Mouse (Mus musculus): ENCODE data around the gene Gm21958.

Gm21958 gene

DNA sequence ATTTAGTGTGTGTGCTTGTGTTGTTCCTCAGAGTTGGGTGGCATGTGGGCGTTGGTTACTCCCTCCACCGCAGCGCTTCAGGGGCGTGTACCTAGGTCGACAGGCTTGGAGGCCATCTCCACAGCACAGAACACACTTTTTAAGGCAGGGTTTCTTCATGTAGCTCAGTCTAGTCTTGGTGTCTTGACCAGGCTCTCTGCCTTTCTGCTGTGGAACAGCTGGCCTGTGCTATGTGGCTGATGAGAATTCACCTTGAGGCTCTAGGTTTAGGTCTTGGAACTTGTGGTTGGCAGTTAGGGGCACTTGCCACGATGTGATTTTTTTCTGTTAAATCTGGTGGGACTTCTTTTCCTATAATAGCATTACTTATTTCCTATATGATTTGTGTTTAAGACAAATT lies at the start of gene Gm21958:
Gene Gm21958, minus strand, starts transcription at position 101 of the 400 bp plus-strand sequence.
- no peak for DNase-seq (ENCODE audit: extremely low spot score)

DNA sequence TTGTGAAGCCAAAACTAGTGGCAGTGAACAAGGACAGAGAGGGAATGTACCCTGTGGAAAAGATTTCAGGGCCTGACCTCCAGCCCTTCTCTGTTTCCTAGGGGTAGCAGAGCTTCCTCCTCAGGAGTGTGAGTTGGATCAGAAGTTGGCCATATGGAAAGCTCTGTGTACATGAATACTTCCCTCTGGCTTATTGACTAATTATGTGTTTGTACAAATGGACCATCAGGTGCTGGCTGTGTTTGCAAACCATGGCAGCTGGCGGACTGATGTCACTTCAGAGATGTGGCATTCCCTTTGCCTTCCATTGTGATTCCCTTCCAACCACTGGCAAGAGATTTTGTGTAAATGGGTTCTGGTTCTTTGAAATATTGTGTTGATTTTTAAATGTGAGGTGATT lies 47.1 kb upstream of the Gm21958 start:
- DNase-seq (ENCODE audit: extremely low spot score), result no peak

DNA sequence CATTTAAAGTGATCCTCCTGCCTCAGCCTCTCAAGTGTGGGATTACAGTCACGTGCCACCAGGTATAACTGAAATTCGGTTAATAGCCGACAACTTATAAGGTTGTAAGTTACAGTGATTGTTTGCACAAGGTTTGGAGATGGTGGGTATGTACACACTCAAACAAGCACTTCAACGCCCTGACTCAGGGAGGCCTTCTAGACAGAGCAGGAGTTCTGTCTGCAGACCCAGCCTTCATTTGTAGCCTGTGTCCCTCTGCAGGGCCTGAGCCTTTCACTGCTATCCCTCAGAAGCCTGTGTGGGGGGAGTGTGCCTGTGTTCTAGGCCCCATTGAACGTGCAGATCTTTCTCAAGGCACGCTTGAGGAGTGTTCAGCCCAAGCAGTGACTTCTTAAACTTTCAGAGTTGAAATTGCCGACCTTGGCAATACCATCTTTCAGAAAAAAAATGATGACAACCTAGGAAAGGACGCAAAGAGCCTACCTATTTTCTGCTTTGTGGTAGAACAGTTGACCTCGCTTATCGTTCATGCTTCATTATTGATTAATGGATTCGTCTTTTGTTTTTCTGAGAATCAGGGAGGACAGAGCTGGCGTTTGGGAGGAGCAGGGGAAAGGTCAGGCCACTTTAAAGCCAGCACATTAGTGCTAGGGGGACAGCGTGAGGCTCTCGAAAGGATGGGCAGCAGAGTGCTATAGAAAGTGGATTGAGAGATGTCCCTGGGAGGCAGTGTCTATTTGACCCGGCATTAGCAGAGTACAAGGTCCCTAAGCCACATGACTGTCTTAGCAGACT lies 46.4 kb upstream of the Gm21958 start:
- DNase-seq (ENCODE audit: extremely low spot score), result no peak

DNA sequence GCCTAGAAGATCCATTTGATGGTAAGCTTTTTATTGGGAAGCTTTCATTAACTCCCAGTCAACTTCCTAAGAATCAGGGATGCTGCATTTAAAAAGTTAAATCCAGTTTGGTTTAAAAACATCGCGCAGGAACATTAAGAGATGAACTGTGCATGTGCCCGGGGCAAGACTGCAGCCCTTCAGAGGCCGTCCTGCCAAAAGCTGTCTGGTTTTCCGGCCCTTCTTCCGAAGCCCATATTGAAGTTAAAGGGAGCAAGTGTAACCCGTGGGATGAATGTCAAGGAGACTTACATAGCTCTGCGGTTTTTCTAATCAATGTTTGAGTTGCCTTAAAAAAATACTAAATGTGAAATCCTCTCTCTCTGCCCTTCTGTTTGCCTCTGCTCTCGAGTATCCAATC lies 45.1 kb upstream of the Gm21958 start:
- DNase-seq (ENCODE audit: extremely low spot score), result no peak

DNA sequence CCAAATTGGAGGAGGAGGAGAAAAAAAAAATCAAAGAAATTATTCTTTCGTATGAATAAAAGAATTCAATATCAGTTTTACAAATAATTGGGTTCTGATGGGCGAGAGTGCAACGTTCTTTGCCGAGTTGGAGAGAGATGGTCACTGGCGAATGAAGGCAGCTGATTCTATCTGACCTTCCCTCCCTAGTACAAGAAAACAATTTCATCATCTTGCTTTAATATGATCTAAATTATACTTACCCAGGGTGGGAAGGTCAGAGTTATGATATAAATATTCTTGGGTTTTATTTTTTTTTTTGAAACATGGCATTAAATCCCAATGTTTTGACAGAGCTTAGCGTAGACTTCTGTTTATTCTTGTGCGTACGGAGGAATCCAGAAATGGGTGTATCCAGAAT lies 43.3 kb upstream of the Gm21958 start:
- DNase-seq (ENCODE audit: extremely low spot score), result no peak

DNA sequence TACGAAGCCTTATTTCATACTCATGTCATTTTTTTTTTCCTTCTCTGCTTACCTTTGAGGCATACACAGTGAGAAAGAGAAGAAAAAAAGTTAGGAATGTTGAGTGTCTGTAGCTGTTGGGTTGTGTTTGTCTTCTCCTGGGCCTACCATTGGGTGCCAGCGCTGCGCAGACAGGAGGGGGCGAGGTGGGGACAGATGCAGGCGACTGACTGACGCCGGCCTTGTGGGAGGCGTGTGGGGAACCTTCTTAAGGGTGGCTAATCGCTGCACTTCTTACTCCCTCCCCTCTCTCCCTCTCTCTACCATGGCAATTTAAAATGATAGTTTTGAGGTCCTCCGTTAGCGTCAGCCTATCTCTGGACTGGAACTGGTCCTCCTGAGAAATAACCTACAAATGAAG lies 41.9 kb upstream of the Gm21958 start:
- DNase-seq (ENCODE audit: extremely low spot score), result peak; percentile 42

DNA sequence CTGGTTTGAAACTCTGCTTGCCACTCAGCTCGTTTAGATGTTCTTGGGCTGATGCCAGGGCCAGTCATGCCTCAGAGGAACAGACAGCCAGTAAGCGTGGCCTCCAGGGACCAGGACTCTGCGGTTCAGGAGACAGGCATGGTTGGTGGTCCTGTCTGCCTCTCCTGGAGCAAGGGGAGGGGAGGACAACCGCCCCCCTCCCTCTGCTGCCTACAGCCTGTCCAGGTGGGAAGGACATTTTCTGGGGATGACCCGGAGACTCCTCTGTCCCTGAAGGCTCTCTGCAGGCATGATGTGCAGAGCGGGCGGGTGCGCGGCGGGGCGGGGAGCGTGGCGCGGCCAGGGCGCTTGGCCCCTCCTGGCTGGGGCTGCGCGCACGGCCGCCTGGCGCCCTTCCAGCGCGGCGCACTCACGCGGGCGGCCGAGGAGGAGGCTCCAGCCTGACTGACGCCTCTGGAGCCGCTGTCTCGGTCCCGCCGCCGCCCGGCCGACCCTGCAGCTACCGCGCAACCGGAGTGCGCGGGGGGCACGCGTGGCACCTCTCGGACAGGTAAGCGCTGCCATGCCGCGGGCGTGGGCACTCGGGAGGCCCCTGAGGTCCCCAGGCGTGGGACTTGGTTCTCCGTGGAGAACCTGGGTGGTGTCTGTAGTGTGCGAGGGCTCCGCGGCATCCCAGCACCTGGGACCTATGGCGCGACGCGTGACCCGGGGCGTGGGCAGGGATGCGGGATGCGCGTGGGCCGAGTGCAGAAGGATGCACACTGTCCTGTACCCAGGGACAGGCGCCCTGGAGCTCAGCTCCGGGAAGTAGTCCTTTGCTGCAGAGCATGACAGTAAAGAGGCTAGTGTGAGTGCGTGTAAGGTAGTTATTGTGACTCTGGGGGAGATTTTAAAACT lies 41.2 kb upstream of the Gm21958 start, which contains the start of gene Smad9:
Gene Smad9, plus strand, starts transcription at position 438 of the 897 bp plus-strand sequence.
- DNase-seq (ENCODE audit: extremely low spot score), result peak; percentile 57

DNA sequence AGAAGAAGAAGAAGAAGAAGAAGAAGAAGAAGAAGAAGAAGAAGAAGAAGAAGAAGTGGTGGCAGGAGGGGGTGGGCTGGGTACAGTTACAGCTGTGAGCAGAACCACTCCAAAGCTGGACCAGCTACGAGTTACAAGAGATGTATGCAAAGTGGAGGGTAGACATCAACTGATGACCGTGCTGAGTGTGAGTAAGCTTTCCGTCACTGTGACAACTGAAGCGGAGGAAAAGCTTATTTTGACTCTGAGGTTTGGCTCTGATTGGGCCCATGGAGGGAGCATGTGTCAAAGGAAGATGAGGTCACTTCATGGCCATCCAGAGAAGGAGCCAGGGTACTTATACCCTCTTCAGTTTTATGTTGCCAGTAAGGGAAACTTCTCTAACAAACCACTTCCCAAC lies 39.3 kb upstream of the Gm21958 start:
- no peak for DNase-seq (ENCODE audit: extremely low spot score)

DNA sequence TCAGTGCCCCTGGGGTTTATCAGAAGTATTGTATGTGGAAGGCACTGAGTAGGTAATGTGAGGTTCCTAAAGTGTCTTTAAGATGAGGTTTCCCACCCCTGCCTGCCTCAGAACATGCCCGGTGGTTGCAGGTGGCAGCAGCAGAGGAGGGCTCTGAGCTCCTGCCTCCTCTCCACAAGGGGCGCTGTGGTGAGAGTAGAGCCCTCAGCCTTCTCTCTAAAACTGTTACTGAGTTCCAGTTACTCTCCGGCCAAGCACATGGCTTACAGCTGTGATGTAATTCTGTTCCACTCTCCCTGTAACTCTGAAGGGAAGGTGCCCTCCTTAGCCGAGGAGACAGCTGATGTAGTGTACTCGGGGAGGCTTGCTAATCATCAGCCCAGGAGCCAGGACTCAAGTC lies 31.6 kb upstream of the Gm21958 start:
- no peak for DNase-seq (ENCODE audit: extremely low spot score)

DNA sequence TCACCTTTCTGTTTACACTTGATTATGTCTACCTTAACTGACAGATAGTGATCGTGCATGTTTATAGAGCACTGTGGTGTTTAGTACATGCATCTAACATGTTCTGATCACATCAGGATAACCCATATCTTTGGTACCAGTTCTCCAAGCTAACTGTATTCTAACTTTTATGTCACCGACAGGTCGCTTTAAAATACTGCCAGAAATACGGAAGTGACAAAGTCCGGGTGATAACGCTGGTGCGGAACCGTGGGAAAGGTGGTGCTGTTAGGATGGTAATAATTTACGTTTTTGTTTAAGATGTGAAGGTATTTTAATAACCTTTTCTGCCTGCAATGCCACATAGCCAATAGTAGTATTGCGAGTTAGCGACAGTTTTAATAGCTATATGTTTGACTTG lies 27.8 kb upstream of the Gm21958 start:
- DNase-seq (ENCODE audit: extremely low spot score), result no peak

DNA sequence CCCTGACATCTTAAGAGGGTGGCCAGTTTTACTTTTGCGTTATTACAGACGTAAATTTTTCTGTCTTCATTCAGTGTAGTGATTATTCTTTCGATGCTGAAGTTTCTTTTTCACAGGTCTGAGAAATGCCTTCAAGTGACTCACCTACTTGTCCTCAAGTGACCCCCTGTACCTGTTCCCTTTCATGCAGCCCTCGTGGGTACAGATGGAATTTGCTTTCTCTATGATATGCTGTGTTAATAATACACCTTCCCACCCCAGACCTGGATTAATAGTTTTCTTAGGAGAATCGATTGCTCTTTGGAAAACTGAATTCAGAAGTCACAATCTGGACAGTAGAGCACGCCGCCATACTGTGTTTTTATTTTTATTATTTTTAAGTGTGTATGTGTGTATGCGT lies 23.2 kb upstream of the Gm21958 start:
- DNase-seq (ENCODE audit: extremely low spot score), result no peak

DNA sequence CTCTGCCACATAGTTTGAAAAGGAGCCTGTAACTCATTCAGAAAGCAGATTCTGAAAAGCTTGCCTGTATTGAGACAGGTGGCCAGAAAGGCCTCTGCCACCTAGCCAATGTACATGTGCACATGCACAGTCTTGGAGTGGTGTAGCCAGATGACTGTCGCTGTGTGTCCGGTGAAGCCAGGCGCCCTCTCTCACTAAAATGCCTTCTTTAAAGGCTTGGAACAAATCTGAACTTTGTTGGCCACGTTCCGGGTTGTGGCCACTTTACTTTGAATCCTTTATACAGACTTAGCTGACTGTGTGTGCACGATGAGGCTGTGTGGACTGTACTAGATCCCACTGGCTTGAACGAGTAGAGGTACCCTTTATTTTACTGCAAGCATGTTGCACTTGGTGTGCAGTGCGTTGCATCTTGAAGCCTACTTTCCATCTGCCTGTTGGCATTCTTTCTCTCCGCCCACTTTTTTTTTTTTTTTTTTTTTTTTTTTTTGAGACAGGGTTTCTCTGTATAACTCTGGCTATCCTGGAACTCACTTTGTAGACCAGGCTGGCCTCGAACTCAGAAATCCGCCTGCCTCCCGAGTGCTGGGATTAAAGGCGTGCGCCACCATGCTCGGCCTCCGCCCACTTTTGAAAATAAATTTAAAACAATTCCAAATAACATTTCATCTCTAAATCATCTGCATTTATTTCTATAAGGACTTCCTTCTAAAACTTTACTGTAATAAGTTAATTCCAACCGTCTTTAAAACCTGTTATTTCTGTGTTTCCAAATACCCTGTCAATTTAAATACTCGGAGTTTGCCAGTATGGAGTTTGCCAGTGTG lies 22.2 kb upstream of the Gm21958 start:
- DNase-seq (ENCODE audit: extremely low spot score), result no peak

DNA sequence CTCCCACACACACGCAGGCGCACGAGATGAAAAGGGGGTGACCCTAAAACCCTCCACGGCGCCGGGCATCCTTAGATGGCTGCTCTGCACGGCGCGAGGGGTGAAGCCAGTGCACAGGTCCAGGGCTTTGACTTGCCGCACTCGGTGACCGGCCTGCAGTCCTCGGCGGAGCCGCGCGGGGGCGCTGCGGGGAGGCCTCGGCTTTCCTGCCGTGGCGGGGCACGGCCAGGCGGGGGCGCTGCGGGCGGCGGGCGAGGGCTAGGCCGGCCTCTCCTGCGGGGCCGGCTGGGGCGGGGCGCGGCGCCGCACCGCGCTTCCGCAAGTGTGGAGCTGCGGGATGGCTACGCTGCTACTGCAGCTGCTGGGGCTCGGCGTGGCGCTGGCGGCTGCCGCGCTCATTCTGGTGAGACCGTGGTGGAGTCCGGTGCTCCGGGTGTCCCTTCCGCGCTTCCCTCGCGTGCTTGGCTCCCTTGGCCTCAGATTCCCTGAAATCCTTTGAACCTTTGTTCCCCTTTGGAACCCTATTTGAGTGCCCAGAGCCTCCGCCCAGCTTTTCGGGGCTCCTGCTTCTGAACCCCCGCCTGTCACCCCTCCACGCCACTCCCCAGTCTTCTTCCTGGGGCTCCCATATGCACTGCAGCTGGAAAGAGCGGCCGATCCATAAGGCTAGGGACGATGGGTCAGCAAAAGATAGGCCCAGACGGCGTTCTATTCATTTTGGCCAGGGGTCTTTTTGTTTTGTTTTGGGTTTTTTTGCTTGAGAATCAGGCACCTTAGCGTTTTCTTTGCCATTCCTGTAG lies 21.3 kb upstream of the Gm21958 start, which contains the start of the genes Exosc8 and Alg5:
Gene Exosc8, minus strand, starts transcription at position 147 of the 800 bp plus-strand sequence.
Gene Alg5, plus strand, starts transcription at position 293 of the 800 bp plus-strand sequence.
- peak; percentile 95 for DNase-seq (ENCODE audit: extremely low spot score)

DNA sequence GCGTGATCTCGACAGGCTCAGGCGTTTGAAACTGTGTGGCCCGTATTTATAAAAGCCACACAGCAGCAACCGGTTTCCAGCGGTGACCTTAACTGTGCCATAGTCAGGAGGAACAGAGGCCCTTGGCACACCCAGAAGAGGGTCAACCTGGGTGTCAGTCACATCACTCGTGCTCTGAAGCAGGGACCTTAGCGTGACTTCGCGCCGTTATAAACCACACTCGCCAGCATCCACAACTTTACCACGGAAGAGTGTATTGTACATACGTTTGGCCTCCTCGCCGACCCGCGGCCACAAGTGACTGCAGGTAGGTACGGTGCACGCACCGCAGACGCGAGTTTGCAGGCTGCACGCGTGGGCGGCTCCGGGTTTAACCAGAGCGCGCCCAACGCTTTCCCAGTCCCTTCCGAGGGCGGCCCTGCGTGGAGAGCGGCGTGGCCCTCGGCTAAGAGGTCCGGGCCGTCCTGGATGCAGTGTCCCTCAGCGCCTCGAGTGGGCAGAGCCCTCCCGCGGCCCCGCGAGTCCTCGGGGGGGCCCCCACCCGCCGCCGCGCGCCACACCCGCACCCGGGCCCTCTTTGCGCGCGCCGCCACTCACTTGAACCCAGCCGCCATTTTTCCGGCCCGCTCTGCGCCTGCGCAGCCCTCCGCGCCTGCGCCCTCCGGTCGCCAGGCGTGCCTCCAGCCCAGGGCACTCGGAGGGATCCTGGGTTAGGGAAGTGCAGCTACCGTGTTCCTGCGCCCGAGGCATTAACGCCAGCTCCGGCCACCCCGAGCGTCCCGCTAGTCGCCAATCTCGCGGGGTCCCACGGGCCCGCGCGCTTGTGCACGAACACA lies 20.5 kb upstream of the Gm21958 start:
- peak; percentile 89 for DNase-seq (ENCODE audit: extremely low spot score)

DNA sequence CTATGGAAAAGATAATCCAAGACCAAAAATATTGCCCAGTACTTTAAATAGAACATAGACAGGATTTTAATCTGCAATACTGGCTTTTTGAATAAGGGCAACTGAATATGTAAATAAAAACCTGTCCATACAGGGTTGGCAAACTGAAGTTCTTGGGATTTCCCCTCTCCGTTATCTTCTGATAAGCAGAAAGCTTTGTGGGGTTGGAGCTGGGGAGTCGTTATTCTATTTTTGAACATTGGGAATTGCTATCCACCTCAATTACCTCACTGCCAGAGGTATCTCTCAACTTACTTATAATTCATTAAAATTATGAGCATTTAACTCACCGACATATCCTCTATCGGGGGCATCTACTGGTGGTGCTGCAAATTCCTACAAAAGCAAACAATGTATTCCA lies 18.2 kb upstream of the Gm21958 start:
- no peak for DNase-seq (ENCODE audit: extremely low spot score)

DNA sequence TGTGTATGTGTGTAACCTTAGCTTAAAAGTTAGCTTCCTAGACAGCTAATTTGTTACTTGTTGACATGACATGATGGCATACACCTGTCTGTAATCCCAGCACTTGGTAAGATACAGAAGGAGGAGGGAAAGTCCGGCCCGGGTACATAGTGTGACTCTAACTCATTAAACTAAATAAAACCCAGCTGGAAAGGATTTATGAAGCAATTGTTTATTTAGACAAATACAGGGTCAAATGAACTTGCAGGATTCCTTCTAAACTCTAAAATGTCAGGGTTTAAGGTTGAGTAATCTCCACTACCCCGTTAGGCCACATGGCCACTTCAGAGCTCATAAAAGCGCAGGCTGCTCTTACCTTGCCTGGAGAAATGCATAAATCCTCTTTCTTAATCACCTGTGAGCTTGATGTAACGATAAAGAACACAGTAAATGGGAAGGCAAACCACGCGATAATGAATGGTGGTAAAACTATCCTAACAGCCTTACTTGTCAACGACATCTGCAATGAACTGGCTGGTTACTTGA lies 17.5 kb upstream of the Gm21958 start:
- no peak for DNase-seq (ENCODE audit: extremely low spot score)

DNA sequence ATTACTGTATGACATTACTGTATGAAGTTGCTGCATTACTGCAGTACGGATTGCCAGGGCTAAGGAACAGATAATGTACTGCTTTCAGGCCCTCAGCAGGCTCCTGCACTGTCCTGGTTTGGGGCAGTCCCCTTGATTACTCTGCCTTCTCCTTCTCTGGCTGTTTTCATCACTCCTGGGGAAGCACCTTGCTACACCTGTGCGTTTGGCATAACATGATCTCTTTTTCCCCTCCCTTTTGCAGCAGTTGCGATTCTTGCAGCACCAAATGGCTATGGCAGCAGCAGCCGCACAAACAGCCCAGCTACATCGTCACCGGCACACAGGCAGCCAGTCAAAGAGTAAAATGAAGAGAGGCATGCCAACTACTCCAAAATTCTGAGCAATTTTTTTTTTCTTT lies 13.9 kb upstream of the Gm21958 start:
- no peak for DNase-seq (ENCODE audit: extremely low spot score)

DNA sequence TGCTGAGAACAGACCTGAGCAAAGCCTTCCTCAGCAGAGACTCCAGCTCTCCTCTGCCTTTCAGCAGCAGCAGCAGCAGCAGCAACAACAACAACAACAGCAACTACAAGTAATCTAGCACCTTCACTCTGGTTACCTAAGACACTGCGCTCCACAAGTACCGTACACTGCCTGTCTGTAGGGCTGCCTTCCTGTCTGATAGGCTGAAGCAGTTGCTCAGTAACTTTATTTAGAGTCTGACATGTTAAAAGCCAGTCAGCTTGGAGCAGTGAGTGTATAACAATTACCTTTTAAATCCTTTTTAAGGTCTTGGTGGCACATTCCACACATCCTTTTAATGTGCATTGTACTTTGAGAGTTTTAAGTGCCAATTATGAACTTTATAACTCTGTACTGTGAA lies 13.4 kb upstream of the Gm21958 start:
- DNase-seq (ENCODE audit: extremely low spot score), result no peak

DNA sequence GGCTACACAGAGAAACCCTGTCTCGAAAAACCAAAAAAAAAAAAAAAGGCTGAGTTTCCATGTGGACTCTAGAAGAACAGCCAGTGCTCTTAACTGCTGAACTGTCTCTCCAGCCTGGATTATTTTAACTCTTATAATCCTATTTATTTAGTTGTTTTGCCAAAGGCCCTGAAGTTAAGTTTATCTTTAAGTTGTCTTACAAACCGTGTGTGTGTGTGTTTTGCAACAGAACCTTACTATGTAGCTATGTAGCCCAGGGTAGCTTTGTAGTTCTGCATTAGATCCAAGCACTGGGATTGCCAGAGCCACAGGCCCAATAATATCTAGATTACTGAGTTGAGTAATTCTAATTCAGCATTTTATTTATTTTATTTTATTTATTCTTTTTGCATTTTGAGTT lies 11.2 kb upstream of the Gm21958 start:
- DNase-seq (ENCODE audit: extremely low spot score), result no peak

Data from embryo, embryonic 9.5 days (tissue).